In the genomic region with DNA sequence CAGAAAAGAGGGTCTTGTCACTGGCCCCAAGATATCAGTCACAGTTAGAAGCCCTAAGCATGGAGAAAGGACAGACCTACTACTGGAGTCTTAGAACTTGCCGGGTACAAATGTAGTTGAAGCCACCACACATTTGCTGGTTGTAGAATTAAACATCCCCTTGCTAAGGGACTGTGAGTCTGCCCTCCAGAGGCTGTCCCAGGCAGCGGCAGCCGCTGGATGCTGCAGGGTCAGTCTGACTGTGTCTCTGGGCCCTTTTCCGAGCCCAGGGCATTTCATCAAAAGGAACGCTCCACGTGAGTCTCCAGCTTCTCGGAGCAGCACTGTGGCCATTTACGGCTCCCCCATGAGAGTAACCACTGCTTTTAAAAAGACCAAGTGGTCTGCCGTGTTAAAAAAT, we compare ENCODE assay signal across 11 mouse cellular contexts.
DNase-seq lines count a peak whose midpoint lies in the region; ATAC-seq and TF ChIP-seq lines count a peak whose summit lies in the region.
"Had no signal": no experiment of that assay in that cellular context is flagged by ENCODE, and none has a peak within 500 bp of the region (broad histone marks: within the 10 kb centered on the region; RNA-seq: fewer than 3 reads in every experiment).

No protein-coding gene starts in this region.

- no peak for DNase-seq in heart, postnatal 0 days (ENCODE audit: low spot score)
- no peak for DNase-seq in heart, postnatal 10 days
- no peak for DNase-seq in liver, adult 2 months (ENCODE audit: extremely low read depth, low read depth, low spot score)
- DNase-seq in liver = no peak
- no peak for DNase-seq in left cerebral cortex, postnatal 36 days (ENCODE audit: low spot score in 2 of 2)
- no peak for DNase-seq in spleen, postnatal 4 days (ENCODE audit: low spot score in 2 of 2)

- intact Hi-C loops in heart, postnatal 10 days (cut with DNase I) = loop anchor here (5.0 kb wide), 1 partner anchor 91 kb away; no protein-coding TSS in a partner anchor
- intact Hi-C loops in left cerebral cortex, postnatal 36 days (cut with DNase I) = no loop called here

- no peak overlapping the region for H3K4me2 ChIP-seq in heart, postnatal 0 days (ENCODE audit: low read depth, low read length)

- no peaks in the 10 kb centered on the region for H3K9me3 ChIP-seq in heart, postnatal 0 days (replicated peaks; ENCODE audit: control insufficient read depth, low read length)
- H3K9me3 ChIP-seq: embryonic facial prominence, embryonic 13.5 days; liver, embryonic 12.5 days; stomach, embryonic 15.5 days had no signal

- no peaks in the 10 kb centered on the region for H3K36me3 ChIP-seq in heart, postnatal 0 days (replicated peaks; ENCODE audit: control insufficient read depth, insufficient read depth, low read length)
- no peaks in the 10 kb centered on the region for H3K36me3 ChIP-seq in liver, adult 2 months (ENCODE audit: control insufficient read depth, insufficient read depth, low read length)
- H3K36me3 ChIP-seq: embryonic facial prominence, embryonic 13.5 days; liver, embryonic 12.5 days; stomach, embryonic 15.5 days had no signal

- H3K9ac ChIP-seq in heart, postnatal 0 days (replicated peaks; ENCODE audit: low read depth, low read length) = no peak overlapping the region
- no peak overlapping the region for H3K9ac ChIP-seq in liver, adult 2 months (ENCODE audit: low read depth, low read length)
- H3K9ac ChIP-seq: embryonic facial prominence, embryonic 13.5 days; liver, embryonic 12.5 days; stomach, embryonic 15.5 days had no signal

- no peak for TF ChIP-seq POLR2A in liver, adult 2 months (IDR thresholded peaks at IDR 0.05; ENCODE audit: extremely low read depth, insufficient read depth, low read length)

- TF ChIP-seq CTCF in heart, postnatal 0 days (IDR thresholded peaks at IDR 0.05; ENCODE audit: low read depth) = peak; percentile 27
- TF ChIP-seq CTCF in liver, adult 2 months (IDR thresholded peaks at IDR 0.05; ENCODE audit: low read depth, low read length) = 0 out of 2 replicates have a peak, but pooled peaks have one; percentile 11

- TF ChIP-seq EP300 in heart, postnatal 0 days (IDR thresholded peaks at IDR 0.05; ENCODE audit: low read depth) = no peak

- peaks cover 13% of the 10 kb centered on the region; the same call in 1 of the 2 replicates for H3K27me3 ChIP-seq in heart, postnatal 0 days (ENCODE audit: control insufficient read depth, insufficient read depth, low read length)
- H3K27me3 ChIP-seq in liver, adult 2 months (ENCODE audit: control insufficient read depth, insufficient read depth, low read length) = peaks cover 2% of the 10 kb centered on the region; the same call in 1 of the 2 replicates

- peaks cover 5% of the 10 kb centered on the region; the same call in 1 of the 2 replicates for H3K4me1 ChIP-seq in heart, postnatal 0 days (ENCODE audit: control insufficient read depth, insufficient read depth)
- H3K4me1 ChIP-seq in liver, adult 2 months (ENCODE audit: control insufficient read depth, insufficient read depth, low read length) = no peaks in the 10 kb centered on the region
- H3K4me1 ChIP-seq: stomach, embryonic 15.5 days had no signal

- no peak overlapping the region for H3K27ac ChIP-seq in heart, postnatal 0 days (ENCODE audit: low read depth)
- H3K27ac ChIP-seq in liver, adult 2 months (replicated peaks; ENCODE audit: insufficient read depth, low read depth, low read length) = no peak overlapping the region
- H3K27ac ChIP-seq: embryonic facial prominence, embryonic 13.5 days; liver, embryonic 12.5 days; stomach, embryonic 15.5 days had no signal

- no peak overlapping the region for H3K4me3 ChIP-seq in heart, postnatal 0 days (ENCODE audit: low read depth, low read length)
- no peak overlapping the region for H3K4me3 ChIP-seq in liver, adult 2 months (ENCODE audit: insufficient read depth, low read depth, low read length)
- H3K4me3 ChIP-seq: embryonic facial prominence, embryonic 13.5 days; liver, embryonic 12.5 days; stomach, embryonic 15.5 days had no signal

- H3K79me2 ChIP-seq in liver, adult 2 months (ENCODE audit: control insufficient read depth, insufficient read depth, low read length) = no peaks in the 10 kb centered on the region

- 55% methylated on average over 9 of the region's 9 CpGs for WGBS in heart, postnatal 0 days
- 59% methylated on average over 9 of the region's 9 CpGs for WGBS in liver, adult 2 months

- no peak for ATAC-seq in heart, postnatal 0 days (ENCODE audit: insufficient read depth, low read depth)
- ATAC-seq in common myeloid progenitor, adult 5-6 weeks (replicated peaks; ENCODE audit: low read depth, poor library complexity, severe bottlenecking) = 0 out of 2 replicates have a peak, but pooled peaks have one; percentile 48
- ATAC-seq in megakaryocyte progenitor cell, adult 5-6 weeks (replicated peaks; ENCODE audit: poor library complexity) = peak; percentile 43
- ATAC-seq: liver, embryonic 12.5 days had no signal
